Mouse (Mus musculus) hindbrain, embryonic 16.5 days (tissue): ENCODE results near the gene Zfp617. TPM values are rescaled to one million over a fixed set of nuclear protein-coding genes. Genes with fewer than 3 reads are reported as not detected.

ENCODE experiments used
- polyA plus RNA-seq: library from polyadenylated mRNA; unstranded; fragments of >200 nt; fragmentation: Nextera tagmentation; extraction: Ambion mirVana; gene quantifications from 2 replicates; pipeline ENCODE4 v1.2.1, GENCODE M21; 2015

Zfp617 gene
- polyA plus RNA-seq, 1 experiment from 2014 or later: 34.6 TPM

Other genes starting within 250 kb of the Zfp617 start
- 22.4 and 23.1 TPM in 2 replicates for gene Unc13a, start 236.9 kb upstream of the Zfp617 start, polyA plus RNA-seq
- gene Jak3, start 232.3 kb upstream of the Zfp617 start, polyA plus RNA-seq: 7.3 and 8.1 TPM in 2 replicates
- gene Insl3, start 219.4 kb upstream of the Zfp617 start, polyA plus RNA-seq: 1.2 and 1.5 TPM in 2 replicates
- 0.44 and 0.62 TPM in 2 replicates for gene B3gnt3, start 206.8 kb upstream of the Zfp617 start, polyA plus RNA-seq
- 78.6 and 89.5 TPM in 2 replicates for gene Fcho1, start 182.9 kb upstream of the Zfp617 start, polyA plus RNA-seq
- 7.3 and 7.6 TPM in 2 replicates for gene Zfp709, start 26.6 kb upstream of the Zfp617 start, polyA plus RNA-seq
- gene Zfp882, start within 50 bp of the Zfp617 start, polyA plus RNA-seq: 12.9 and 16.1 TPM in 2 replicates
- 16.8 and 18.5 TPM in 2 replicates for gene Zfp961, start 42.4 kb downstream of the Zfp617 start, polyA plus RNA-seq
- 0.88 and 0.92 TPM in 2 replicates for gene Cyp4f18, start 101.0 kb downstream of the Zfp617 start, polyA plus RNA-seq
- gene Olfr372, start 132.6 kb downstream of the Zfp617 start, polyA plus RNA-seq: not detected in 2 replicates
- gene Olfr373, start 174.5 kb downstream of the Zfp617 start, polyA plus RNA-seq: not detected in 2 replicates
- 0.03 TPM in 1 of 2 replicates, not detected in the other for gene Olfr374, start 198.4 kb downstream of the Zfp617 start, polyA plus RNA-seq
- gene Tpm4, start 226.3 kb downstream of the Zfp617 start, polyA plus RNA-seq: 174 and 197 TPM in 2 replicates